Mouse (Mus musculus) lung, embryonic 14.5 days (tissue): ENCODE results near the gene Gm9780. TPM values are rescaled to one million over a fixed set of nuclear protein-coding genes. Genes with fewer than 3 reads are reported as not detected.
"Not testable (repeated sequence)": the region's sequence is repeated elsewhere in the genome, so short reads cannot be mapped to it uniquely, and the experiment has no call there.

Source experiments
- ATAC-seq: fragments of 200-750 bp; cut with Nextera tagmentation; 2 replicates; pipeline ENCODE4 v1.8.0; 2017; ENCODE audit warnings: mild to moderate bottlenecking, moderate TSS enrichment, moderate library complexity; ENCODE audit not compliant: insufficient read depth
- DNase-seq: peaks from one replicate; pipeline ENCODE4 v3.0.0-alpha.2; 2015
- H3K27ac ChIP-seq: fragments of 300-500 bp; sonication (generic); 2 replicates; pipeline ENCODE4 v1.5.1; 2014; ENCODE audit warnings: low read depth, mild to moderate bottlenecking, moderate library complexity
- H3K27me3 ChIP-seq: fragments of 300-500 bp; sonication (generic); 2 replicates; pipeline ENCODE4 v1.6.1; 2014; ENCODE audit warnings: low read length, control low read depth; ENCODE audit not compliant: insufficient read depth
- H3K36me3 ChIP-seq: fragments of 300-500 bp; sonication (generic); 2 replicates; pipeline ENCODE4 v1.6.1; 2014; ENCODE audit warnings: control low read depth; ENCODE audit not compliant: insufficient read depth
- H3K4me1 ChIP-seq: fragments of 300-500 bp; sonication (generic); 2 replicates; pipeline ENCODE4 v1.6.1; 2014; ENCODE audit warnings: antibody characterized with exemption, control low read depth; ENCODE audit not compliant: insufficient read depth
- H3K4me2 ChIP-seq: fragments of 300-500 bp; sonication (generic); 2 replicates; pipeline ENCODE4 v1.6.1; 2014; ENCODE audit warnings: mild to moderate bottlenecking
- H3K4me3 ChIP-seq: fragments of 300-500 bp; sonication (generic); 2 replicates; pipeline ENCODE4 v1.5.1; 2014; ENCODE audit warnings: low read depth, low read length
- H3K9ac ChIP-seq: fragments of 300-500 bp; sonication (generic); 2 replicates; pipeline ENCODE4 v1.6.1; 2014
- H3K9me3 ChIP-seq: fragments of 300-500 bp; sonication (generic); 2 replicates; pipeline ENCODE4 v1.6.1; 2016; ENCODE audit warnings: low read depth, low read length, control low read depth
- WGBS: fragments of 180-500 bp; shearing (Covaris S2); extraction: QIAGEN DNeasy Blood & Tissue Kit; methylation state at CpG from one replicate; pipeline ENCODE4 v1.1.7; 2014; 5-methylcytosine and 5-hydroxymethylcytosine counted together
- polyA plus RNA-seq: library from polyadenylated mRNA; unstranded; fragments of >200 nt; fragmentation: Nextera tagmentation; extraction: Ambion mirVana; gene quantifications from 2 replicates; pipeline ENCODE4 v1.2.1, GENCODE M21; 2014

Gm9780 gene
- polyA plus RNA-seq, 1 experiment from 2014 or later, result 22.7 TPM

- H3K27me3 ChIP-seq, H3K4me2 ChIP-seq, H3K36me3 ChIP-seq, H3K4me3 ChIP-seq, DNase-seq, H3K9ac ChIP-seq, ATAC-seq, H3K27ac ChIP-seq, H3K4me1 ChIP-seq, H3K9me3 ChIP-seq: not testable (repeated sequence)
- no CpG with 5 or more reads among the region's 5 CpGs for WGBS
Measured at GRCm38 (mm10) chr14:26045007-26045406, 2.5 kb upstream of the Gm9780 start.

- H3K4me3 ChIP-seq, H3K4me2 ChIP-seq, DNase-seq, H3K27me3 ChIP-seq, H3K4me1 ChIP-seq, H3K9me3 ChIP-seq, H3K9ac ChIP-seq, H3K27ac ChIP-seq, H3K36me3 ChIP-seq: not testable (repeated sequence)
- no CpG with 5 or more reads among the region's 6 CpGs for WGBS
- ATAC-seq, result peak; percentile 38; the same call in 1 of the 2 replicates
Measured at GRCm38 (mm10) chr14:26035439-26035838, 7.1 kb downstream of the Gm9780 start.

- H3K9me3 ChIP-seq, H3K4me3 ChIP-seq, H3K27me3 ChIP-seq, DNase-seq, H3K4me2 ChIP-seq, H3K36me3 ChIP-seq, H3K27ac ChIP-seq, H3K4me1 ChIP-seq, H3K9ac ChIP-seq: not testable (repeated sequence)
- no CpG with 5 or more reads among the region's 3 CpGs for WGBS
- peak; percentile 73 for ATAC-seq
Measured at GRCm38 (mm10) chr14:26034364-26034763, 8.1 kb downstream of the Gm9780 start.

- H3K9ac ChIP-seq, ATAC-seq, H3K36me3 ChIP-seq, H3K27ac ChIP-seq, H3K9me3 ChIP-seq, DNase-seq, H3K27me3 ChIP-seq, H3K4me3 ChIP-seq, H3K4me1 ChIP-seq, H3K4me2 ChIP-seq: not testable (repeated sequence)
- WGBS, result no CpG with 5 or more reads among the region's 12 CpGs
Measured at GRCm38 (mm10) chr14:26025653-26026052, 16.9 kb downstream of the Gm9780 start.

GRCm38 (mm10) chr14:26022831-26023230, 19.7 kb downstream of the Gm9780 start:
- not testable (repeated sequence) for H3K36me3 ChIP-seq, H3K4me3 ChIP-seq, ATAC-seq, H3K4me1 ChIP-seq, H3K4me2 ChIP-seq, H3K9ac ChIP-seq, H3K27ac ChIP-seq, H3K9me3 ChIP-seq, DNase-seq, H3K27me3 ChIP-seq
- no CpG with 5 or more reads among the region's 6 CpGs for WGBS

- H3K4me3 ChIP-seq, DNase-seq, H3K36me3 ChIP-seq, H3K27ac ChIP-seq, H3K4me1 ChIP-seq, H3K9ac ChIP-seq, H3K27me3 ChIP-seq, H3K4me2 ChIP-seq, ATAC-seq, H3K9me3 ChIP-seq: not testable (repeated sequence)
- no CpG with 5 or more reads among the region's 9 CpGs for WGBS
Measured at GRCm38 (mm10) chr14:26021555-26021954, 21.0 kb downstream of the Gm9780 start.

- WGBS, result no CpG with 5 or more reads among the region's 7 CpGs
- not testable (repeated sequence) for H3K4me3 ChIP-seq, H3K4me1 ChIP-seq, H3K36me3 ChIP-seq, H3K9me3 ChIP-seq, H3K4me2 ChIP-seq, H3K27me3 ChIP-seq, H3K9ac ChIP-seq, DNase-seq, H3K27ac ChIP-seq, ATAC-seq
Measured at GRCm38 (mm10) chr14:26016414-26016813, 26.1 kb downstream of the Gm9780 start.

- peak; percentile 56; the same call in 1 of the 2 replicates for ATAC-seq
- not testable (repeated sequence) for H3K4me1 ChIP-seq, H3K9ac ChIP-seq, H3K27me3 ChIP-seq, H3K27ac ChIP-seq, H3K9me3 ChIP-seq, H3K36me3 ChIP-seq, H3K4me3 ChIP-seq, DNase-seq, H3K4me2 ChIP-seq
- WGBS, result no CpG with 5 or more reads among the region's 2 CpGs
Measured at GRCm38 (mm10) chr14:26007462-26007861, 35.0 kb downstream of the Gm9780 start.

- DNase-seq, result peak; percentile 2
Measured at GRCm38 (mm10) chr14:25981880-25982279, 60.6 kb downstream of the Gm9780 start.

GRCm38 (mm10) chr14:25979242-25979941, 63.1 kb downstream of the Gm9780 start:
- H3K27ac ChIP-seq, result peak overlapping the region; percentile 76; the same call in 1 of the 2 replicates
- not testable (repeated sequence) for H3K27me3 ChIP-seq, H3K9ac ChIP-seq, H3K36me3 ChIP-seq, H3K4me1 ChIP-seq, H3K4me3 ChIP-seq, H3K9me3 ChIP-seq
- H3K4me2 ChIP-seq, result peak overlapping the region; percentile 47
- 1% methylated on average over 7 of the region's 13 CpGs for WGBS
- DNase-seq, result peak; percentile 16
- ATAC-seq, result peak; percentile 26; the same call in 1 of the 2 replicates

More at GRCm38 (mm10) chr14:25981880-25982279, 60.6 kb downstream of the Gm9780 start:
- not testable (repeated sequence) for H3K4me3 ChIP-seq, H3K4me2 ChIP-seq, H3K27me3 ChIP-seq, H3K36me3 ChIP-seq, H3K9me3 ChIP-seq, ATAC-seq, H3K4me1 ChIP-seq, H3K27ac ChIP-seq, H3K9ac ChIP-seq
- 38% methylated on average over 5 of the region's 9 CpGs for WGBS
